Mouse (Mus musculus) heart, embryonic 15.5 days (tissue): ENCODE results near the gene Bloc1s1. TPM values are rescaled to one million over a fixed set of nuclear protein-coding genes. Genes with fewer than 3 reads are reported as not detected.

Source experiments
- ATAC-seq: fragments of 200-750 bp; cut with Nextera tagmentation; replicated peaks from 2 replicates; pipeline ENCODE4 v1.8.0; 2017; ENCODE audit warnings: low read depth, moderate TSS enrichment; ENCODE audit not compliant: insufficient number of reproducible peaks, insufficient read depth, low FRiP score
- H3K27ac ChIP-seq: fragments of 300-500 bp; sonication (generic); 2 replicates; pipeline ENCODE4 v1.5.1; 2015; ENCODE audit warnings: mild to moderate bottlenecking, inconsistent platforms
- H3K27me3 ChIP-seq: fragments of 300-500 bp; sonication (generic); 2 replicates; pipeline ENCODE4 v1.6.1; 2015; ENCODE audit warnings: inconsistent platforms
- H3K36me3 ChIP-seq: fragments of 300-500 bp; sonication (generic); 2 replicates; pipeline ENCODE4 v1.6.1; 2015; ENCODE audit warnings: mild to moderate bottlenecking, inconsistent platforms
- H3K4me1 ChIP-seq: fragments of 300-500 bp; sonication (generic); replicated peaks from 2 replicates; pipeline ENCODE4 v1.6.1; 2015; ENCODE audit warnings: inconsistent platforms
- H3K4me2 ChIP-seq: fragments of 300-500 bp; sonication (generic); 2 replicates; pipeline ENCODE4 v1.6.1; 2015; ENCODE audit warnings: inconsistent platforms, mild to moderate bottlenecking, moderate library complexity
- H3K4me3 ChIP-seq: fragments of 300-500 bp; sonication (generic); 2 replicates; pipeline ENCODE4 v1.5.1; 2015; ENCODE audit warnings: mild to moderate bottlenecking, inconsistent platforms
- H3K9ac ChIP-seq: fragments of 300-500 bp; sonication (generic); 2 replicates; pipeline ENCODE4 v1.6.1; 2015; ENCODE audit warnings: mild to moderate bottlenecking, inconsistent platforms
- H3K9me3 ChIP-seq: fragments of 300-500 bp; sonication (generic); replicated peaks from 2 replicates; pipeline ENCODE4 v1.6.1; 2016; ENCODE audit warnings: inconsistent platforms
- WGBS: fragments of 180-500 bp; shearing (Covaris S2); methylation state at CpG from one replicate; pipeline ENCODE4 v1.1.7; 2015; ENCODE audit warnings: mixed read lengths; 5-methylcytosine and 5-hydroxymethylcytosine counted together
- polyA plus RNA-seq: library from polyadenylated mRNA; unstranded; fragments of >200 nt; fragmentation: Nextera tagmentation; extraction: Ambion mirVana; gene quantifications from 2 replicates; pipeline ENCODE4 v1.2.1, GENCODE M21; 2015

The Bloc1s1 gene
- polyA plus RNA-seq, 1 experiment from 2014 or later: 208 TPM

- 1% methylated on average over 40 of the region's 40 CpGs for WGBS
- Histone ChIP-seq H3K4me1 (peaks cover 40% of the 10 kb centered on the region), H3K9ac (peak overlapping the region; percentile 81), H3K36me3 (no peaks in the 10 kb centered on the region), H3K4me3 (peak overlapping the region; percentile 77), H3K27me3 (peaks cover 8% of the 10 kb centered on the region), H3K27ac (peak overlapping the region; percentile 78), H3K9me3 (no peaks in the 10 kb centered on the region), H3K4me2 (peak overlapping the region; percentile 94)
- ATAC-seq: no peak; the same call in 1 of the 2 replicates
Observed at GRCm38 (mm10) chr10:128890383-128891295, 33.2 kb downstream of the Bloc1s1 start.

GRCm38 (mm10) chr10:128889846-128890245 lies 34.0 kb downstream of the Bloc1s1 start:
- no peaks in the 10 kb centered on the region for H3K36me3 ChIP-seq
- WGBS: 50% methylated on average over 1 of the region's 2 CpGs
- no peaks in the 10 kb centered on the region for H3K9me3 ChIP-seq
- peak overlapping the region; percentile 77 for H3K4me3 ChIP-seq
- H3K27ac ChIP-seq: peak overlapping the region; percentile 7; the same call in 1 of the 2 replicates
- peak overlapping the region; percentile 81; the same call in 1 of the 2 replicates for H3K9ac ChIP-seq
- H3K4me2 ChIP-seq: peak overlapping the region; percentile 94
- H3K27me3 ChIP-seq: peaks cover 8% of the 10 kb centered on the region
- peaks cover 35% of the 10 kb centered on the region for H3K4me1 ChIP-seq
- no peak for ATAC-seq

- peak overlapping the region; percentile 94 for H3K4me2 ChIP-seq
- H3K27me3 ChIP-seq: peaks cover 8% of the 10 kb centered on the region
- H3K9ac ChIP-seq: peak overlapping the region; percentile 49
- 0% methylated on average over 7 of the region's 7 CpGs for WGBS
- no peaks in the 10 kb centered on the region for H3K9me3 ChIP-seq
- H3K4me1 ChIP-seq: peaks cover 35% of the 10 kb centered on the region
- ATAC-seq: 0 out of 2 replicates have a peak, but pooled peaks have one; percentile 30
- H3K4me3 ChIP-seq: peak overlapping the region; percentile 42
- no peaks in the 10 kb centered on the region for H3K36me3 ChIP-seq
- peak overlapping the region; percentile 37 for H3K27ac ChIP-seq
Observed at GRCm38 (mm10) chr10:128888941-128889827, 34.7 kb downstream of the Bloc1s1 start.

- Histone ChIP-seq H3K36me3 (peaks cover 8% of the 10 kb centered on the region; the same call in 1 of the 2 replicates), H3K4me2 (no peak overlapping the region), H3K27ac (no peak overlapping the region), H3K4me1 (0 out of 2 replicates have a peak, but pooled peaks cover 5% of the 10 kb centered on the region), H3K9ac (no peak overlapping the region), H3K4me3 (no peak overlapping the region), H3K27me3 (no peaks in the 10 kb centered on the region), H3K9me3 (no peaks in the 10 kb centered on the region)
- ATAC-seq: no peak
- 86% methylated on average over 5 of the region's 5 CpGs for WGBS
Observed at GRCm38 (mm10) chr10:128882067-128882466, 41.8 kb downstream of the Bloc1s1 start.

- Histone ChIP-seq H3K9ac (no peak overlapping the region), H3K4me1 (no peaks in the 10 kb centered on the region), H3K27ac (no peak overlapping the region), H3K4me3 (no peak overlapping the region), H3K27me3 (no peaks in the 10 kb centered on the region), H3K36me3 (peaks cover 23% of the 10 kb centered on the region), H3K9me3 (no peaks in the 10 kb centered on the region), H3K4me2 (no peak overlapping the region)
- 79% methylated on average over 2 of the region's 2 CpGs for WGBS
- ATAC-seq: no peak
Observed at GRCm38 (mm10) chr10:128878811-128879210, 45.0 kb downstream of the Bloc1s1 start.

DNA sequence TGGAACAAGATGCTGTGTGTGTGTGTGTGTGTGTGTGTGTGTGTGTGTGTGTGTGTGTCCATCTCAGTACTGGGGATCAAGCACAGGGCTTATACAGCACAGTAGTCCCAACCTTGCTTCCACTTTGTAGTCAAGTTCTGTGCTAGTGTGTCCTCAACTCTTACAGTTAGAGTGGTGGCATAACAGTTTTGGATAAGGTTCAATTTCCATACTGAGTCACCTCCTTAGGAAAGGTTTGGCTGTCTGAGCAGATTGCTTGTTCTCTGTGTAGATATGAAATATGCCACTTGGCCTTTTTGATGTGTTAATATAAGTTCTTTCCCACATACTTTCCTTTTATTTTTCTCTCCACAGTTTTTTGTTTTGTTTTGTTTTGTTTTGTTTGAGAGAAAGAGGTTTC lies 45.5 kb downstream of the Bloc1s1 start:
- no peaks in the 10 kb centered on the region for H3K27me3 ChIP-seq
- H3K4me2 ChIP-seq: no peak overlapping the region
- no peak overlapping the region for H3K9ac ChIP-seq
- no peaks in the 10 kb centered on the region for H3K4me1 ChIP-seq
- no peak for ATAC-seq
- peaks cover 28% of the 10 kb centered on the region for H3K36me3 ChIP-seq
- H3K27ac ChIP-seq: no peak overlapping the region
- H3K9me3 ChIP-seq: no peaks in the 10 kb centered on the region
- H3K4me3 ChIP-seq: no peak overlapping the region

DNA sequence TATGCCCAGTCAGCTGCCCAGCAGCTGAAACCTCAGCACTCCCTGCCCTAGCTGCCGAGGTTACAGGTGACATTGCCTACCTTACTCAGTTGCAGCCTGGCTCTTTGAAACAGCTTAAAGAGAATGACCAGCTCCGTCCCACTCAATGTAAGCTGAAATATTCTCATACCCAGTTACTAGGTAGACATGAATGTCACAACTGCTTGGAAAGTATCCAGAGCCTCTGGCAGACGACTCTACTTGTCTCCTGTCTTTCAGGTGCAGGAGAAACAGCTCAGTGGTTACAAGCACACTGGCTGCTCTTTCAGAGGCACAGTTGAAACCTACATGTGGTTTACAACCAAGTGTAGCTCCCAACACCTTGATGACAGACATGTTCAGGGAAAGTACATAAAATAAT lies 53.5 kb downstream of the Bloc1s1 start:
- no peak overlapping the region for H3K9ac ChIP-seq
- 79% methylated on average over 3 of the region's 3 CpGs for WGBS
- no peak overlapping the region for H3K27ac ChIP-seq
- H3K4me1 ChIP-seq: no peaks in the 10 kb centered on the region
- no peaks in the 10 kb centered on the region for H3K27me3 ChIP-seq
- H3K9me3 ChIP-seq: no peaks in the 10 kb centered on the region
- ATAC-seq: no peak
- H3K36me3 ChIP-seq: peaks cover 40% of the 10 kb centered on the region
- no peak overlapping the region for H3K4me3 ChIP-seq
- no peak overlapping the region for H3K4me2 ChIP-seq

Other genes with a start within 250 kb of the Bloc1s1 start
- 11.1 and 14.4 TPM in 2 replicates for gene Suox, start 250.0 kb downstream of the Bloc1s1 start, polyA plus RNA-seq
- 61.0 and 67.8 TPM in 2 replicates for gene Rab5b, start 227.8 kb downstream of the Bloc1s1 start, polyA plus RNA-seq
- gene Pmel, start 219.8 kb downstream of the Bloc1s1 start, polyA plus RNA-seq: 2.5 and 2.7 TPM in 2 replicates
- 85.9 and 90.4 TPM in 2 replicates for gene Cdk2, start 219.0 kb downstream of the Bloc1s1 start, polyA plus RNA-seq
- 5.4 and 10.1 TPM in 2 replicates for gene Dgka, start 179.2 kb downstream of the Bloc1s1 start, polyA plus RNA-seq
- 15.4 and 23.2 TPM in 2 replicates for gene Pym1, start 176.1 kb downstream of the Bloc1s1 start, polyA plus RNA-seq
- 1.6 and 2.5 TPM in 2 replicates for gene Mmp19, start 133.1 kb downstream of the Bloc1s1 start, polyA plus RNA-seq
- gene Dnajc14, start 120.0 kb downstream of the Bloc1s1 start, polyA plus RNA-seq: 35.2 and 42.5 TPM in 2 replicates
- 14.9 and 18.8 TPM in 2 replicates for gene Tmem198b, start 119.7 kb downstream of the Bloc1s1 start, polyA plus RNA-seq
- gene Sarnp, start 106.7 kb downstream of the Bloc1s1 start, polyA plus RNA-seq: 145 and 168 TPM in 2 replicates
- 34.3 and 42.6 TPM in 2 replicates for gene Ormdl2, start 102.4 kb downstream of the Bloc1s1 start, polyA plus RNA-seq
- 2.8 and 2.9 TPM in 2 replicates for gene Gdf11, start 32.3 kb downstream of the Bloc1s1 start, polyA plus RNA-seq
- gene Cd63, start 23.0 kb downstream of the Bloc1s1 start, polyA plus RNA-seq: 420 and 427 TPM in 2 replicates
- 10.5 and 11.8 TPM in 2 replicates for gene Rdh5, start 1.1 kb downstream of the Bloc1s1 start, polyA plus RNA-seq
- gene Itga7, start 9.8 kb upstream of the Bloc1s1 start, polyA plus RNA-seq: 7.0 and 8.1 TPM in 2 replicates
- gene Mettl7b, start 37.0 kb upstream of the Bloc1s1 start, polyA plus RNA-seq: 0.11 TPM in 1 of 2 replicates, not detected in the other
- not detected in 2 replicates for gene Olfr9, start 65.4 kb upstream of the Bloc1s1 start, polyA plus RNA-seq
- not detected in 2 replicates for gene Olfr763, start 86.8 kb upstream of the Bloc1s1 start, polyA plus RNA-seq
- not detected in 2 replicates for gene Olfr764-ps1, start 115.9 kb upstream of the Bloc1s1 start, polyA plus RNA-seq
- gene Olfr765, start 126.0 kb upstream of the Bloc1s1 start, polyA plus RNA-seq: not detected in 2 replicates
- gene Olfr766-ps1, start 144.9 kb upstream of the Bloc1s1 start, polyA plus RNA-seq: not detected in 2 replicates
- gene Olfr767, start 158.9 kb upstream of the Bloc1s1 start, polyA plus RNA-seq: not detected in 2 replicates
- gene Olfr768, start 175.3 kb upstream of the Bloc1s1 start, polyA plus RNA-seq: not detected in 2 replicates
- not detected in 2 replicates for gene Olfr769, start 193.8 kb upstream of the Bloc1s1 start, polyA plus RNA-seq
- not detected in 2 replicates for gene Olfr770, start 215.0 kb upstream of the Bloc1s1 start, polyA plus RNA-seq
- gene Olfr771, start 240.7 kb upstream of the Bloc1s1 start, polyA plus RNA-seq: not detected in 2 replicates